In the genomic region with DNA sequence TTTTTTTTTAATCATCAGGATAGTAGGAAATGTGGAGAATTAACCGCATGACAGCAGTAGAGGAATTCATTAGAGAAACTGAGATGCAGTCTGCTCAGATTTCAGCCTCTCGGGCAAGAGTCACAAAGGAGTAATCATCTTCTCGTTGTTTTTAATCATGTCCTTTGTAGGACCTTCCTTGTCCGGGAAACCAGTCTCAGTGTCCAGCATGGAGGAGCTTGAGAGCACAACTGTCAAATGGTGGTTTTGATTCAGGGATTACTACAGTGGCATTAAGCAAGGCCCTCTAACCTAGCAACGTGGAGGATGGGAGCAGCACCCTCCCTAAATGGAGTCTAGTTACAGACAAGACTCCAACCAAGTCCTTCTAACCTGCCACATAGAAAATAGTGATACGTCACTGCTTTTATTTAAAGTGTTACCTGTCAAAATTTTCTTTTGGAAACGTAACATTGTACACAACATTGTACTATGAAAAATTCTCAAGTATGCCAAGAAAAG, we compare ENCODE assay signal across 16 mouse cellular contexts.
"Had no signal": no experiment of that assay in that cellular context is flagged by ENCODE, and none has a peak within 500 bp of the region (broad histone marks: within the 10 kb centered on the region; RNA-seq: fewer than 3 reads in every experiment).

No protein-coding gene starts in this region.

- H3K4me3 ChIP-seq: layer of hippocampus, adult 2 months; limb, embryonic 15.5 days; liver, embryonic 12.5 days; midbrain, embryonic 10.5 days; midbrain, embryonic 15.5 days; neural tube, embryonic 13.5 days had no signal

- H3K9me3 ChIP-seq: limb, embryonic 15.5 days; liver, embryonic 12.5 days; midbrain, embryonic 15.5 days had no signal

- H3K27ac ChIP-seq: layer of hippocampus, adult 2 months; liver, embryonic 12.5 days; midbrain, embryonic 10.5 days; midbrain, embryonic 15.5 days; neural tube, embryonic 13.5 days had no signal

- DNase-seq: kidney, adult 8-10 months; left cerebral cortex, postnatal 4 days; lung, embryonic 14.5 days; lung, postnatal 10 days; lung, postnatal 4 days; right cerebral cortex, adult 18-20 months; right cerebral cortex, postnatal 25 days; thymus, adult 18-20 months; thymus, postnatal 14 days had no signal

- ATAC-seq: inflammation-experienced regulatory T-cells, adult 6 months; liver, embryonic 12.5 days; midbrain, embryonic 15.5 days had no signal

- H3K27me3 ChIP-seq: limb, embryonic 15.5 days; liver, embryonic 12.5 days; midbrain, embryonic 15.5 days; neural tube, embryonic 13.5 days had no signal

- H3K4me1 ChIP-seq: liver, embryonic 12.5 days; midbrain, embryonic 15.5 days had no signal

- H3K36me3 ChIP-seq: limb, embryonic 15.5 days; liver, embryonic 12.5 days; midbrain, embryonic 10.5 days; midbrain, embryonic 15.5 days had no signal

- H3K4me2 ChIP-seq: limb, embryonic 15.5 days; liver, embryonic 12.5 days; lung, embryonic 14.5 days; midbrain, embryonic 15.5 days; neural tube, embryonic 13.5 days had no signal

- H3K9ac ChIP-seq: limb, embryonic 15.5 days; liver, embryonic 12.5 days; lung, embryonic 14.5 days; midbrain, embryonic 15.5 days; neural tube, embryonic 13.5 days had no signal
